Mouse (Mus musculus) lung, postnatal 14 days (tissue): ENCODE results near the gene Slc25a40.

Experiments
- DNase-seq: peaks from one replicate; pipeline ENCODE4 v3.0.0; 2021

Gene Slc25a40

DNA sequence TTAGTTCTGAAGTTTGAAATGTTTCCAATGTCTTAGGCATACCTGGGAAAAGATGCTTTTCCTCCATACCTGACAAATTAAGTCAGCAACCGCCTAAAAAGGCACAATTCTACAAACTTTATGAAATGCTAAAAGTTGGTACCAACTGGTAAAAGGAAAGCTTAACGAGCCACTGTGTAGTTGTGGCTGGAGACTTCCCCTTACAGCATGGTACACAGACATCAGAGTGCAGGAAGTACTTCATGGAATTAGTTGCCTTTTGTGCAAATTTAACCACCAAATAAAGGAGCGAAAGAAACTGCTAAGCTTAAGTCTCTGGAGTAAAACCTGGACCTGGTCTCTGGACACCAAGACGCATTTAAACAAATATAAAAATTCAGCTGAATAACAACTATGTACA lies 69.1 kb downstream of the Slc25a40 start:
- DNase-seq: no peak
